Mouse (Mus musculus): ENCODE data around the gene Plac1. TPM values are rescaled to one million over a fixed set of nuclear protein-coding genes. Genes with fewer than 3 reads are reported as not detected.
"Not testable (repeated sequence)": the region's sequence is repeated elsewhere in the genome, so short reads cannot be mapped to it uniquely, and the experiment has no call there.

Gene Plac1
- polyA plus RNA-seq, 1 experiment from 2014 or later: 14.9 TPM

DNA sequence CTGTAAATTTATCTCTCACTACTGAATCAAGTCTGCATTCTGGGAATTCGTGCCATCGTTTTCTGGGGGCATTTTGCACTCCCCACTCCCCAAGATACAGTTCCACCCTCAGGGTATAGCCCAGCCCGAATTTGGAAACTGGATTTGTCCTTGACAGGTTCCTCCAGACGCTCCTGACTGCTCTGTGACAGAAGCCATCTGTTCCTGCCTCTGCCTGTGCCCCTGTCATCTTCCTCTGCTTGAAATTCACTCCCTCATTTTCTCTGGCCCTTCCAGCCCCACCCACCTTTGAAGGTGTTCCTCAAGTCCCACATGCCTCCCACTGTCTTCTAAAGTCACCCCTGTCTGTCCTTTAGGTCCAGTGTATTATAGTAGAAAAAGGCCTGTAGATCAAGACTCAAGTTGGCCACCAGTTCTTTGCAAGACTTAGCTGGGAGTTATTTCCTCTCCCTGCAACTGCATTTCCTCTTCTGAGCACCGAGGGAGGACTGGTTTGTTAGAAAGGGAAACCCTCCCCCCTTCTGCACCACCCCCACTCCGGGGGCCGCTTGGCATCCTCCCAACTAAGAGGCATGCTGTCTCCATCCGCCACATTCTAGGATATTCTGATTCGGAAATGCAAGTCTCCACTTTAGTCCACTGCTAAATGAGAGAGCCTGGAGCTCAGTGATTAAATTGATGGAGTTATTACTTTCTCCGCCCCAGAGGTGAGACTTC, 194.6 kb downstream of the Plac1 start:
- Histone ChIP-seq H3K27ac (ENCODE audit: low read depth, low read length) (peak overlapping the region; percentile 78), H3K27me3 (ENCODE audit: control insufficient read depth, insufficient read depth, low read length) (no peaks in the 10 kb centered on the region), H3K4me3 (ENCODE audit: low read depth, low read length) (no peak overlapping the region), H3K4me1 (ENCODE audit: control insufficient read depth, insufficient read depth, low read length) (peaks cover 18% of the 10 kb centered on the region), H3K4me2 (no peak overlapping the region), H3K36me3 (ENCODE audit: control insufficient read depth, insufficient read depth, low read length) (no peaks in the 10 kb centered on the region), H3K9ac (ENCODE audit: low read depth, low read length) (no peak overlapping the region), H3K9me3 (replicated peaks; ENCODE audit: control insufficient read depth, low read length) (no peaks in the 10 kb centered on the region)
- ATAC-seq (replicated peaks; ENCODE audit: insufficient number of reproducible peaks, low FRiP score, low TSS enrichment): no peak
- 18% methylated on average over 10 of the region's 10 CpGs for WGBS (ENCODE audit: insufficient replicate concordance)

DNA sequence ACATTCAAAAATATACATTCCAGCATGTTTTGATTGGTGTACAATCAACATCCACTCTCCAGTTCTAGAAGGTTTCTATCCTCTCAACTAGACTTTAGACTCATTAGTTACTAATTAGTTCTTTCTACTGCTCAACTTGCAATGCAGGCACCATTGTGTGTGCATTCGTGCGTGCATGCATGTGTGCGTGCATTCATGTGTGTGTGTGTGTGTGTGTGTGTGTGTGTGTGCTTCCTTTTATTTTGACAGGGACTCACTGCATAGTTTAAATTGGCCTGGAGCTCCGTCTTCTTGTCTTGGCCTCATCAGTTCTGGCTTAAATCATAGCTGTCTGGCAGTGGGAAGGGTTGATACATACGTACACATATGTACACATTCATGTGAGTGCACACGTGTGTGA, 198.9 kb downstream of the Plac1 start:
- ATAC-seq (replicated peaks; ENCODE audit: insufficient number of reproducible peaks, low FRiP score, low TSS enrichment): no peak
- Histone ChIP-seq H3K4me1 (ENCODE audit: control insufficient read depth, insufficient read depth, low read length) (peaks cover 12% of the 10 kb centered on the region), H3K4me3 (ENCODE audit: low read depth, low read length) (no peak overlapping the region), H3K27ac (ENCODE audit: low read depth, low read length) (no peak overlapping the region), H3K4me2 (no peak overlapping the region), H3K36me3 (ENCODE audit: control insufficient read depth, insufficient read depth, low read length) (no peaks in the 10 kb centered on the region), H3K27me3 (ENCODE audit: control insufficient read depth, insufficient read depth, low read length) (no peaks in the 10 kb centered on the region), H3K9me3 (replicated peaks; ENCODE audit: control insufficient read depth, low read length) (no peaks in the 10 kb centered on the region), H3K9ac (ENCODE audit: low read depth, low read length) (no peak overlapping the region)
- 81% methylated on average over 6 of the region's 6 CpGs for WGBS (ENCODE audit: insufficient replicate concordance)

DNA sequence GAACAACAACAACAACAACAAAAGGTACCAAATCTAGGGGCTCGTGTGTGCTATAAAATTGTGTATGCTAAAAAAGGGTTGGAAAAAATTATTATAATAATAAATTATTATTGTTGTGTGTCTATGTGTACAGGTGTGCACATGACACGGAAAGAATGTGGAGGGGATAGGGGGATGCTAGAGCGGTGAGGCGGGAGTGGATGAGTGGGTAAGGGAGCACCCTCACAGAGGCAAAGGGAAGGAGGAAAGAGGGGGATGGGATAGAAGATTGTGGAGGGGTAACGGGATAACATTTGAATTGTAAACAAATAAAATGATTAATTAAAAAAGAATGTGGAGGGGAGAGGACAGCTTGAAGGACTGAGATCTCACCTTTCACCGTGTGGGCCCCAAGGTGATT, 199.8 kb downstream of the Plac1 start:
- Histone ChIP-seq H3K9me3 (replicated peaks; ENCODE audit: control insufficient read depth, low read length) (no peaks in the 10 kb centered on the region), H3K36me3 (ENCODE audit: control insufficient read depth, insufficient read depth, low read length) (no peaks in the 10 kb centered on the region), H3K27ac (ENCODE audit: low read depth, low read length) (no peak overlapping the region), H3K9ac (ENCODE audit: low read depth, low read length) (no peak overlapping the region), H3K4me2 (no peak overlapping the region), H3K4me3 (ENCODE audit: low read depth, low read length) (no peak overlapping the region), H3K27me3 (ENCODE audit: control insufficient read depth, insufficient read depth, low read length) (no peaks in the 10 kb centered on the region), H3K4me1 (ENCODE audit: control insufficient read depth, insufficient read depth, low read length) (peaks cover 6% of the 10 kb centered on the region; the same call in 1 of the 2 replicates)
- no peak for ATAC-seq (replicated peaks; ENCODE audit: insufficient number of reproducible peaks, low FRiP score, low TSS enrichment)
- WGBS (ENCODE audit: insufficient replicate concordance): 77% methylated on average over 6 of the region's 6 CpGs

DNA sequence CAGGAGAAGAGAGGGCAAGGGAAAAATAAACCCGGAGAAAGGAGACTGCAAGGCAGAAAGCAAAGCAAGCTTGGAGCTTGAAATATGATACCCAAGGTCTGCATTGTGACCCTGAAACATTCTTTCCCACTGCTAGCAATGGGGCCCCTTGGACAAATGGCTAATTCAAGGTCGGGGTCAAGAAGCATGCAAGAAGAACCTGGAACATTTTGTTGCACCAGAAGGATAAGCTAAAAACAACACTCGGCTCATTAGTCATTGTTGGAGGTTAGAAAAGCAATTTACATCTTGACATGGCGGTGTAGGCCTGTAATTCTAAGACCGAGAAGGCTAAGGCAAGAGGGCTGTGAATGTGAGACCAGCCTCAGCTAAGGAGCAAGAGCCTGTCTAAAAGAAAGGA, 200.3 kb downstream of the Plac1 start:
- Histone ChIP-seq H3K4me1 (ENCODE audit: control insufficient read depth, insufficient read depth, low read length) (peaks cover 2% of the 10 kb centered on the region; the same call in 1 of the 2 replicates), H3K4me2 (no peak overlapping the region), H3K36me3 (ENCODE audit: control insufficient read depth, insufficient read depth, low read length) (no peaks in the 10 kb centered on the region), H3K9ac (ENCODE audit: low read depth, low read length) (no peak overlapping the region), H3K27me3 (ENCODE audit: control insufficient read depth, insufficient read depth, low read length) (no peaks in the 10 kb centered on the region), H3K27ac (ENCODE audit: low read depth, low read length) (no peak overlapping the region), H3K4me3 (ENCODE audit: low read depth, low read length) (no peak overlapping the region), H3K9me3 (replicated peaks; ENCODE audit: control insufficient read depth, low read length) (no peaks in the 10 kb centered on the region)
- WGBS (ENCODE audit: insufficient replicate concordance): 47% methylated on average over 5 of the region's 5 CpGs
- no peak for ATAC-seq (replicated peaks; ENCODE audit: insufficient number of reproducible peaks, low FRiP score, low TSS enrichment)

DNA sequence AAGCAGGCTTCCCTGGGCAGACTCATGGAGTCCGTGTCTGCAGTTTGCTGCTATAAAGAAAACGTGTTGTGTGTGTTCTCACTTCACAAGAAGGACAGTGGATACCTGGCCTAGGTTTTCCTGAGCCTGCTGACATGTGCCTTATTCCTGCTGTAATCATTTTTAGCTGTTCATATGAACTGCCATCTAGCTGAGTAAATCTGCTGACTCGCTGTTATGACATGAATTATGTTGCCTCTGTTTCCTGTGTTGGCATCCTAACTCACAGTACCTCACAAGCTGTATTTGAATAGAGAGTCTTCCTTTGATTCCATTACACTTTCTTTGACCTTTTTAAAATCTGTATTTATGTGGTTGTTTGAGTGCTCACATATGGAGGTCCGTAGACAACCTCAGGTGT, 201.7 kb downstream of the Plac1 start:
- no peak for ATAC-seq (replicated peaks; ENCODE audit: insufficient number of reproducible peaks, low FRiP score, low TSS enrichment)
- no peaks in the 10 kb centered on the region for H3K36me3 ChIP-seq (ENCODE audit: control insufficient read depth, insufficient read depth, low read length)
- no peaks in the 10 kb centered on the region for H3K27me3 ChIP-seq (ENCODE audit: control insufficient read depth, insufficient read depth, low read length)
- H3K9me3 ChIP-seq (replicated peaks; ENCODE audit: control insufficient read depth, low read length): no peaks in the 10 kb centered on the region
- H3K4me3 ChIP-seq (ENCODE audit: low read depth, low read length): no peak overlapping the region
- no peak overlapping the region for H3K9ac ChIP-seq (ENCODE audit: low read depth, low read length)
- 87% methylated on average over 4 of the region's 4 CpGs for WGBS (ENCODE audit: insufficient replicate concordance)
- no peak overlapping the region for H3K4me2 ChIP-seq
- no peaks in the 10 kb centered on the region for H3K4me1 ChIP-seq (ENCODE audit: control insufficient read depth, insufficient read depth, low read length)
- no peak overlapping the region for H3K27ac ChIP-seq (ENCODE audit: low read depth, low read length)

DNA sequence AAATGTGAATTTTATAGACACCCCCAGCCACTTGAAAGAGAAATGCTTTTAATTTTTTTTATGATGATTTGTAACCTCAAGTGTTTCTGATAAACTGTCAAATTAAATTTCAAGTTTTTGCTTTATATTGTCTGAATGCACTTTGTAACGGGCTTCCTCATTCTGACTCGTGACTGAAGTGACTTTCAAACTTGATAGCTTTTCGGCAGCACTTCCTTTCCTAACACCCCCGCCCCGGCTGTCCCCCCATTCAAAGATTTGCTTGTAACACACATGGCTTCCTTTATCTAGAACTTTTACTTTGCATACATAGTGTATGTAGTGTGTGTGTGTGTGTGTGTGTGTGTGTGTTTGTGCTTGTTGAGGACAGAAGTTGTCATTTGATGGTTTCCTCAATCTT, 210.4 kb downstream of the Plac1 start:
- H3K4me1 ChIP-seq (ENCODE audit: control insufficient read depth, insufficient read depth, low read length): no peaks in the 10 kb centered on the region
- ATAC-seq (replicated peaks; ENCODE audit: insufficient number of reproducible peaks, low FRiP score, low TSS enrichment): no peak
- 56% methylated on average over 5 of the region's 5 CpGs for WGBS (ENCODE audit: insufficient replicate concordance)
- H3K4me2 ChIP-seq: no peak overlapping the region
- no peak overlapping the region for H3K9ac ChIP-seq (ENCODE audit: low read depth, low read length)
- H3K27me3 ChIP-seq (ENCODE audit: control insufficient read depth, insufficient read depth, low read length): no peaks in the 10 kb centered on the region
- no peaks in the 10 kb centered on the region for H3K9me3 ChIP-seq (replicated peaks; ENCODE audit: control insufficient read depth, low read length)
- no peak overlapping the region for H3K27ac ChIP-seq (ENCODE audit: low read depth, low read length)
- H3K4me3 ChIP-seq (ENCODE audit: low read depth, low read length): no peak overlapping the region
- no peaks in the 10 kb centered on the region for H3K36me3 ChIP-seq (ENCODE audit: control insufficient read depth, insufficient read depth, low read length)

DNA sequence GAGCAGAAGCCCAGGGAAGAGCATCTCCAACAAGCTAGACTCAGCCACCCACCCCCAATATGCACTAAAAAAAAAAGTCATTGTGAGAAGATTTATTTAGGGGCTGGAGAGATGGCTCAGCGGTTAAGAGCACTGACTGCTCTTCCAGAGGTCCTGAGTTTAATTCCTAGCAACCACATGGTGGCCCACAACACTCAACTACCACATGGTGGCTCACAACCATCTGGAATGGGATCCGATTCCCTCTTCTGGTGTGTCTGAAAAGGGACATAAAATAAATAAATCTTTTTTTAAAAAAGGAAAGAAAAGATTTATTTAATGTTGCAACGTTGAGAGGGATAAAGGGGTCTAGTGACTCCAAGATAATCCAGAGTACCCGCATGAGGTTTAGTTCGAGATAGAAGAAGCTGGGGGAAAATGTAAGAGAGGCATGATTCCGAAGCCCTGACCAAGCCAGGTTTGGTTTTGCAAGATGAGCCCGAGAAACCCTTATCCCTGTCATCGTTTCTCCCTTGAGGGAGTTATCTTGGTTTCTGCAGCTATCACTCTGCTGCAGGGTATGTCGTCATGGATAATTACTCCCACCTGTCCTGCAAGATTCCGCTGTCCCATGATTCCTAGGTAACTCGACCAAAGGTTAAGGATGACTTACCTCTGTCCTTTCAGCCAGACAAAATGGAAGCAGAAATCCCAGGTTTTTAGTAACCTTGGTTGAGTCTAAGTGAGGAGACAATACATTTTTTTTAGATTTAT, 214.3 kb downstream of the Plac1 start:
- no peak for ATAC-seq (replicated peaks; ENCODE audit: insufficient number of reproducible peaks, low FRiP score, low TSS enrichment)
- no peaks in the 10 kb centered on the region for H3K9me3 ChIP-seq (replicated peaks; ENCODE audit: control insufficient read depth, low read length)

DNA sequence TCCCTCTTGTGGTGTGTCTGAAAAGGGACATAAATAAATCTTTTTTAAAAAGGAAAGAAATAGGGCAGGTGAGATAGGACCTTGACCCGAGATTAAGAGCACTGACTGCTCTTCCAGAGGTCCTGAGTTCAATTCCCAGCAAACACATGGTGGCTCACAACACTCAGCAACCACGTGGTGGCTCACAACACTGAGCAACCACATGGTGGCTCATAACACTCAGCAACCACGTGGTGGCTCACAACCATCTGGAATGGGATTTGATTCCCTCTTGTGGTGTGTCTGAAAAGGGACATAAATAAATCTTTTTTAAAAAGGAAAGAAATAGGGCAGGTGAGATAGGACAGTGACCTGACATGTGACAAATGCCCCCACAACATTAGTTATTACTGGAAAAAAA, 215.6 kb downstream of the Plac1 start:
- not testable (repeated sequence) for H3K9me3 ChIP-seq (replicated peaks; ENCODE audit: control insufficient read depth, low read length); ATAC-seq (replicated peaks; ENCODE audit: insufficient number of reproducible peaks, low FRiP score, low TSS enrichment); H3K36me3 ChIP-seq (ENCODE audit: control insufficient read depth, insufficient read depth, low read length); H3K9ac ChIP-seq (ENCODE audit: low read depth, low read length); H3K4me1 ChIP-seq (ENCODE audit: control insufficient read depth, insufficient read depth, low read length); H3K27me3 ChIP-seq (ENCODE audit: control insufficient read depth, insufficient read depth, low read length); H3K27ac ChIP-seq (ENCODE audit: low read depth, low read length); H3K4me3 ChIP-seq (ENCODE audit: low read depth, low read length); H3K4me2 ChIP-seq
- 23% methylated on average over 3 of the region's 3 CpGs for WGBS (ENCODE audit: insufficient replicate concordance)

More for the DNA sequence above, 214.3 kb downstream of the Plac1 start:
- H3K27me3 ChIP-seq (ENCODE audit: control insufficient read depth, insufficient read depth, low read length): no peaks in the 10 kb centered on the region
- H3K4me1 ChIP-seq (ENCODE audit: control insufficient read depth, insufficient read depth, low read length): no peaks in the 10 kb centered on the region
- H3K4me2 ChIP-seq: no peak overlapping the region
- no peak overlapping the region for H3K4me3 ChIP-seq (ENCODE audit: low read depth, low read length)
- no peak overlapping the region for H3K27ac ChIP-seq (ENCODE audit: low read depth, low read length)
- no peaks in the 10 kb centered on the region for H3K36me3 ChIP-seq (ENCODE audit: control insufficient read depth, insufficient read depth, low read length)
- 49% methylated on average over 11 of the region's 11 CpGs for WGBS (ENCODE audit: insufficient replicate concordance)
- no peak overlapping the region for H3K9ac ChIP-seq (ENCODE audit: low read depth, low read length)

DNA sequence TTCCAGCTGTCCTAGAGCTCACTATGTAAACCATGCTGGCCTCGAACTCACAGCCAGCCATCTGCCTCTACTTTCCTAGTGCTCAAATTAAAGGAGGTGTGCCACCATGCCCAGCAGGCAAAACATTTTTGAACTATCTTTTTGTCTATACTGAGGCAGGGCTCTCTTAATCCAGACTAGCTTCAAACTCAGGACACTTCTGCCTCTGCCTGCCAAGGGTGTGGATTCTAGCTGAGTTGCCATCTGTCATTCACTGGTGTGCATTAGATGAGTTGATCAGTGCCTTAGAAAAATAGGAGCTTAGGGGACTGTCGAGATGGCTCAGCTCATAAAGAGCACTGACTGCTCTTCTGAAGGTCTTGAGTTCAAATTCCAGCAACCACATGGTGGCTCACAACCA, 216.9 kb downstream of the Plac1 start:
- no peak overlapping the region for H3K4me2 ChIP-seq
- H3K9ac ChIP-seq (ENCODE audit: low read depth, low read length): no peak overlapping the region
- H3K4me1 ChIP-seq (ENCODE audit: control insufficient read depth, insufficient read depth, low read length): no peaks in the 10 kb centered on the region
- H3K9me3 ChIP-seq (replicated peaks; ENCODE audit: control insufficient read depth, low read length): no peaks in the 10 kb centered on the region
- H3K27me3 ChIP-seq (ENCODE audit: control insufficient read depth, insufficient read depth, low read length): no peaks in the 10 kb centered on the region
- ATAC-seq (replicated peaks; ENCODE audit: insufficient number of reproducible peaks, low FRiP score, low TSS enrichment): no peak
- H3K27ac ChIP-seq (ENCODE audit: low read depth, low read length): no peak overlapping the region
- WGBS (ENCODE audit: insufficient replicate concordance): 86% methylated on average over 2 of the region's 2 CpGs
- H3K4me3 ChIP-seq (ENCODE audit: low read depth, low read length): no peak overlapping the region
- no peaks in the 10 kb centered on the region for H3K36me3 ChIP-seq (ENCODE audit: control insufficient read depth, insufficient read depth, low read length)
